Mouse (Mus musculus): Measurements from ENCODE around the gene Usf1. TPM values are rescaled to one million over a fixed set of nuclear protein-coding genes. Genes with fewer than 3 reads are reported as not detected.

The Usf1 gene
- total RNA-seq, 2 experiments from 2014 or later: 114 to 121 TPM

DNA sequence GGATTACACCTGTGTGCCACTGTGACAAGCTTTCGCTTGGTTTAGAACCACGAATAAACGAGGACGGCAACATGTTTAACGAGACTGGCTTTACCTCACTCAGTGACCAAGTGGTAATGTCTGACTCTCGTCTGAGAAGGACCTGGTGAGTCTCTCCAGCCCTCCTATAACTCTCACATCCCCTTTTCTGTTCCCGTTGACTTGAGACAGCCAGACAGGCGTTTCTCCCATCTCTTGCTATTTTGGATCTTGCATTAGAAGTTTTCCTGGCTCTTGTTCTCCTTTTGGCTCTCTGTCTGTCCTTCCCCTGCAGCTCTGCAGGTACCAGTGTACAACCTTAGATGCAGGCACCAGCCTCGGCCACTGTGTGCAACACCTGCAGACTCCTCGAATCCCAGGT lies 39.9 kb downstream of the Usf1 start:
- DNase-seq (ENCODE audit: low spot score in 2 of 2): no peak

DNA sequence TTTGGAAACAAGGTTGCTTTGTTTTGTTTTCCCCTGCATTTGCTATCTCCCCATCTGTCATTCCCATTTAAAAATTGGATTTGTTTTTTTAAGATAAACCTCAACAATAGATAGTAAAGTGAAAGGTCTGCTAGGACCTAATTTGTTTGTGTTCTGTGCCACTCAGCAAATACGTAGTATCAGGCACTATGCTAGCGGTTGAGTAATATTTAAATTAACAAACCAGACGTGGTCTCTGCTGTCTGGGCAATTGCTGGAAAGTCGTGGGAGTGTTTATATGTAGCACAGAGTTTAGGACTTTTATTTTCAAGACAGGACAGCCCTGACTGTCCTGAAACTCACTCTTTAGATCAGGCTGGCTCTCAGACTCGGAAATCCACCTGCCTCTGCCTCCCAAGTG lies 41.4 kb downstream of the Usf1 start:
- no peak for DNase-seq (ENCODE audit: low spot score in 2 of 2)

DNA sequence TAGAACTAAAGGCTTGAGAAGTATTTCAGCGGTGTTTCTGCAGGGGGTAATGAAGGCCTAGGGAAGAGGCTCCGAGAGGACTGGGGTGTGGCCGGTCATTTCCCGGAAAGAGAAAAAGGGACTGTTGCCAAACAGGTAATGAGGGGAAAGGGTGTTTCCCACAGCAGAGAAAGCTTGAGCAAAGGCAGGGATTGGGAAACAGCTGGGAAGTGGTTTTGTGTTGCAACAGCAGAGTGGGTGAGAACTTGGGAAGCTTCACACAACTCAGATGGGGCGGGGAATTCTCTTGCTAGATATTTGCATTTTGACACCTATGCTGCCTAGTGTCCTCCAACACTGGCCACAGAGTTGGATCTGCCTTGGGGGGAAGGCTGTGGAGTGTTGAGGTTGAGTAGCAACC lies 41.8 kb downstream of the Usf1 start:
- no peak for DNase-seq (ENCODE audit: low spot score in 2 of 2)

DNA sequence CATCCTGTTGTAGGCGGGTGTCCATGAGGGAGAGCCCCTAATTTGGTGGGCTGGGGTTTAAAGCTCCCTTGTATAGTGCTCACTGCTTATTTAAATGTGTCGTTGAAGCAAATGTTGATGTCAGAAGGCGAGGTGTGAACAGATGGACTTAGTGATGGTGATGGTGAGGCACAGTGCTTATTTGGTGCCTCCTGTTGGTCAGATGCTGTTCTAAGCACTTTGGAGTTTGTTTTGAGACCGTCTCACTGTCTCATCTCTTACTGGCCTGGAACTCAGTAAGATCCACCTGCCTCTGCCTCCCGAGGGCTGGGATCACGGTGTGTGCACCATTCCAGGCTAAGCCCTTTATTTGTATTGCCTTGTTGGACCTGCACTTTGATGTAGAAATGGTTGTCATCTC lies 43.8 kb downstream of the Usf1 start:
- no peak for DNase-seq (ENCODE audit: low spot score in 2 of 2)

DNA sequence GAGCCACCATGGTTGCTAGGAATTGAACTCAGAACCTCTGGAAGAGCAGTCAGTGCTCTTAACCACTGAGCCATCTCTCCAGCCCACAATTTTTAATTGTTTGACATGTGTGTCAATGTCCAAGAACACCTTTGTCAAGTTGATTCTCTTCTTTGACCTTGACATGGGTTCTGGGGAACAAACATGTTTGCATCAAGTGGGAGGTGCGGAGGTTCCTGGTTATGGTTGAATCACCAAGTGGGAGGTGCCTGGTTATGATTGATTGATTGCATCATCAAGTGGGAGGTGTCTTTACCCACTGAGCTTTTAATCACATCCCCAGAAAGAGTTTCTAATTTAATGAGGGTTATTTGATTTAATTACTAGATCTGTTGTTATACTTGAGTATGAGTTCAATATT lies 46.5 kb downstream of the Usf1 start:
- no peak for DNase-seq (ENCODE audit: low spot score in 2 of 2)

DNA sequence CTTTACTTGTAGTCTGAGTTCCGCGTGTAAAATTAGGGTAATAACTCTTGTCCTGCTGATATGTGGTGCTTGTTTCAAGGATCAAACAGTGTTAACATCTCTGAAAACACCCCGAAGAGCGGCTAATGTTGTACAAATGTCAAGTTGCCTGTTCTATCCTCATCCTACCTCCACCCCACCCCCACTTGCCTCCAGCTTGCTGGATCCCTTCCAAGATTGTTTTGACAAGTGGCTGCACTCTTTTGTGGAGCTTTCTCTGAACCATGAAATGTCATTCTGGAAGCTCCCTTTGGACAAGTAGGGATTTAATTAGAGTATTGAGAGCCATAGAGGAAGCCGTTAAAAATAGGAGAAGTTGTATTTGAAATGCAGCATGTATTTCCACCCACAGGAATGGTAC lies 48.7 kb downstream of the Usf1 start:
- no peak for DNase-seq (ENCODE audit: low spot score in 2 of 2)

DNA sequence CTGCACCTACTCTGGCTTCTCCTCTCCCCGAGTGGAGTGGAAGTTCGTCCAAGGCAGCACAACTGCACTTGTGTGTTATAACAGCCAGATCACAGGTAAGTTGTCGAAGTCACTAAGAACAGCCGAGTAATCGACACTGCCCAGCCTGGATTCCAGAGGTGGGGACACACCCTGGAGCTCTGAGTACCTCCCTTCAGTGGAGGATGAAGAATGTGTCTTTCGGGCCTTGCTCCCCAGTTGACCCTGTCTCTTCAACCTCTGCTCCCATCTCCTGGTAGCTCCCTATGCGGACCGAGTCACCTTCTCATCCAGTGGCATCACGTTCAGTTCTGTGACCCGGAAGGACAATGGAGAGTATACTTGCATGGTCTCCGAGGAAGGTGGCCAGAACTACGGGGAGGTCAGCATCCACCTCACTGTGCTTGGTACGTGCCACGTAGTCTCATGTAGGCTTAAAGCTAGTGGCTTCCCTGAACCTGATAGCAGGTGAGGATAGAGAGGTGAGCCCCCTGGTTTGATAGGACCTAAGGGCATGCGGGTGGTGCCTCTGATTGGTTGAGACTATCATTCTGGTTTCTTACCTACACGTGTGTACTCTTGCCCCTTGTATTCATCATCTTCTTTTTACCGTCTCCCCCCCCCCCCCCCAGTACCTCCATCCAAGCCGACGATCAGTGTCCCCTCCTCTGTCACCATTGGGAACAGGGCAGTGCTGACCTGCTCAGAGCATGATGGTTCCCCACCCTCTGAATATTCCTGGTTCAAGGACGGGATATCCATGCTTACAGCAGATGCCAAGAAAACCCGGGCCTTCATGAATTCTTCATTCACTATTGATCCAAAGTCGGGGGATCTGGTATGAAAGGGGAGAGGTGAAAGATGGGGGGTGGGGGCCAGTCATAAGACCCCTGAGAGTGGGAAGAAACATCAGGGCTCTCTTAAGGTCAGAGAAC lies 49.7 kb downstream of the Usf1 start:
- no peak for DNase-seq (ENCODE audit: low spot score in 2 of 2)

DNA sequence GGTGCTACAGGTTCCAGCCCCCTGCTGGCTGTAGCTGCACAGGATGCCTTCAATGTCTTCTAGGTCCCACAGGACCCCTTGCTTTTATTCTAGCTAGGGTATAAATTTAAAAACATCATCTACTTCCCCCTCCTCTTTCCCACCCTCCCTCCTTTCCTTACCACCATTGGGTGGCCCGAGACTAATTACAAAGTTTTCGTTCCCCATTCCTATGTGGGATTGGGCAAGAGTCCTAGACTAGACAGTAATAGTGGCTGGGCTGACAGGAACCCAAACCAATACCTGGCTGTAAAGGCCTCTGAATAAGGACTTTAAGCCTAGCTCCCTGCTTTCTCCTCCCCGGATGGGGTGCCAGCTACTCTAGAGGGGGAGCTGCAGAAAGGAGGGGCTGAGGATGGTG lies 52.0 kb downstream of the Usf1 start:
- DNase-seq (ENCODE audit: low spot score in 2 of 2): no peak

DNA sequence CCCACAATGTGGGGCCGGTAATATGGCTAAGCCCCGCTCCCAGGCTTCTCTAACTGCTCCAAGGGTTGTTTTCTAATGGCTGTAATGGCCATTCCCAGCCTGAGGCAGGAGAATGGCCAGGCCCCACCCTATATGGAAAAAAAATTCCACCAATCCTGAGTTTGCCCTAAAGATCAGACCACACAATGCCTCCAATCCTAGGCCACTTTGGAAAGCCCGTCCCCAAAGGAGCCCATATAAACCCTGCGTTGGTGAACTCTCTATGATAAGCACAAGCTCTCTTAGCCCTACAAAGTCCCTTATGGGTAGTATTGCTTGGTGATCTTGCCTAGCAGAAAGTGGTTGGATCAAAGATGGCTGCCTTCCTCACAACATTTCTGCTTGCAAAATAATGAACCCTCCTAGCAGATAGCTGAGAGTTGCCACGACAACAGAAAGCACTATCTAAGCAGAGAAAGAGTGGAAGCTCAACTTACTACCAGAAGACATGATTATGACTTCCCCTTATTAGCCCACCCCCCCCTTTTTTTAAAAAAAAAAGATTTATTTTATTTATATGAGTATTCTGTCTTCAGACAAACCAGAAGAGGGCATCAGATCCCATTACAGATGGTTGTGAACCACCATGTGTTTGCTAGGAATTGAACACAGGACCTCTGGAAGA lies 54.8 kb downstream of the Usf1 start:
- DNase-seq (ENCODE audit: low spot score in 2 of 2): no peak

DNA sequence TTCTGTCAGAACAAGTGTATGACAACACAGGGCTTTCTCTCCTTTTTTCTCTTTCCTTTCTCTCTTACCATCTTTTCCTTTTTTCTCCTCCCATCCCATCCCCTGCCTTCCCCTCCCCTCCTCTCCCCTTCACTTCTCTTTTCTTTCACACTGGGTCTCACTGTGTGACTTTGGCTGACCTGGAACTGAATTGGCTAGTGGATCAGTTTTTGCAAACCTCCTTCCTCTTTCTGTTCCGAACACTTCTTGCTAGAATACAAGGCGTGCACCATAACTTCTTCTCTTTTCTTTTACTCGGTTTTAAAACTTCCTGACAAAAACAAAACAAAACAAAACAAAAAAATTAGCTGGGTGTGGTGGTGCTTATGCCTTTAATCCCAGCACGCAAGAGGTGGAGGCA lies 55.5 kb downstream of the Usf1 start:
- DNase-seq (ENCODE audit: low spot score in 2 of 2): no peak

Other genes starting within 250 kb of the Usf1 start
- 10 to 100 TPM; 16.9 to 18.0 TPM for gene Pcp4l1, start 215.0 kb upstream of the Usf1 start, total RNA-seq (2021)
- not detected for gene Nr1i3, start 197.3 kb upstream of the Usf1 start, total RNA-seq (2021)
- gene Tomm40l, start 188.8 kb upstream of the Usf1 start, total RNA-seq (2021): 10 to 100 TPM; 65.5 to 66.3 TPM
- gene Apoa2, start 186.3 kb upstream of the Usf1 start, total RNA-seq (2021): 1 to 10 TPM; 2.1 to 4.6 TPM
- 10 to 100 TPM; 15.2 to 16.7 TPM for gene Fcer1g, start 176.9 kb upstream of the Usf1 start, total RNA-seq (2021)
- gene Adamts4, start 160.9 kb upstream of the Usf1 start, total RNA-seq (2021): 1 to 10 TPM; 5.6 to 7.1 TPM
- gene Ndufs2, start 159.9 kb upstream of the Usf1 start, total RNA-seq (2021): 100 to 1,000 TPM; 235 to 249 TPM
- 10 to 100 TPM; 65.4 to 67.1 TPM for gene B4galt3, start 141.0 kb upstream of the Usf1 start, total RNA-seq (2021)
- gene Ppox, start 130.1 kb upstream of the Usf1 start, total RNA-seq (2021): 10 to 100 TPM; 28.8 to 30.0 TPM
- gene Usp21, start 123.3 kb upstream of the Usf1 start, total RNA-seq (2021): 10 to 100 TPM; 49.0 to 57.3 TPM
- 100 to 1,000 TPM; 102 to 114 TPM for gene Ufc1, start 116.3 kb upstream of the Usf1 start, total RNA-seq (2021)
- gene Dedd, start 82.2 kb upstream of the Usf1 start, total RNA-seq (2021): 10 to 100 TPM; 30.9 to 33.7 TPM
- gene Nit1, start 65.7 kb upstream of the Usf1 start, total RNA-seq (2021): 10 to 100 TPM; 37.7 to 42.8 TPM
- gene Pfdn2, start 65.6 kb upstream of the Usf1 start, total RNA-seq (2021): 100 to 1,000 TPM; 135 to 165 TPM
- 1 to 10 TPM; 6.3 to 8.6 TPM for gene Klhdc9, start 50.5 kb upstream of the Usf1 start, total RNA-seq (2021)
- gene Nectin4, start 41.2 kb upstream of the Usf1 start, total RNA-seq (2021): 1 to 10 TPM; 1.8 to 1.9 TPM
- 1 to 10 TPM; 1.9 to 2.1 TPM for gene Arhgap30, start 22.4 kb upstream of the Usf1 start, total RNA-seq (2021)
- 1 to 10 TPM; 2.1 to 3.5 TPM for gene Tstd1, start 7.6 kb downstream of the Usf1 start, total RNA-seq (2021)
- gene F11r, start 26.2 kb downstream of the Usf1 start, total RNA-seq (2021): 1 to 10 TPM; 5.5 to 7.8 TPM
- 1 to 10 TPM; 8.5 to 9.0 TPM for gene Alyref2, start 92.2 kb downstream of the Usf1 start, total RNA-seq (2021)
- gene Itln1, start 124.0 kb downstream of the Usf1 start, total RNA-seq (2021): not detected
- not detected for gene Cd244a, start 147.9 kb downstream of the Usf1 start, total RNA-seq (2021)
- under 1 TPM in 1 of 2 experiments, not detected in 1; 0.30 TPM for gene Ly9, start 196.1 kb downstream of the Usf1 start, total RNA-seq (2021)
- gene Slamf7, start 241.7 kb downstream of the Usf1 start, total RNA-seq (2021): not detected

Measured in layer of hippocampus, postnatal 10 days (tissue).